Mouse (Mus musculus) intestine, postnatal 0 days (tissue): ENCODE data around the gene Cyp20a1. TPM values are rescaled to one million over a fixed set of nuclear protein-coding genes. Genes with fewer than 3 reads are reported as not detected.

ENCODE experiments used
- ATAC-seq: fragments of 200-750 bp; cut with Nextera tagmentation; 2 replicates; pipeline ENCODE4 v1.8.0; 2017; ENCODE audit warnings: mild to moderate bottlenecking, moderate TSS enrichment, moderate library complexity
- H3K27ac ChIP-seq: fragments of 300-500 bp; sonication (generic); 2 replicates; pipeline ENCODE4 v1.5.1; 2014; ENCODE audit warnings: mild to moderate bottlenecking, low read depth, low read length, moderate library complexity
- H3K27me3 ChIP-seq: fragments of 300-500 bp; sonication (generic); replicated peaks from 2 replicates; pipeline ENCODE4 v1.6.1; 2014; ENCODE audit warnings: low read length, mixed read lengths; ENCODE audit not compliant: control insufficient read depth, insufficient read depth
- H3K36me3 ChIP-seq: fragments of 300-500 bp; sonication (generic); 2 replicates; pipeline ENCODE4 v1.6.1; 2014; ENCODE audit warnings: mild to moderate bottlenecking, moderate library complexity; ENCODE audit not compliant: control insufficient read depth, insufficient read depth
- H3K4me1 ChIP-seq: fragments of 300-500 bp; sonication (generic); replicated peaks from 2 replicates; pipeline ENCODE4 v1.6.1; 2014; ENCODE audit warnings: antibody characterized with exemption, low read length, mixed read lengths; ENCODE audit not compliant: control insufficient read depth, insufficient read depth
- H3K4me2 ChIP-seq: fragments of 300-500 bp; sonication (generic); replicated peaks from 2 replicates; pipeline ENCODE4 v1.6.1; 2014; ENCODE audit warnings: low read depth, mild to moderate bottlenecking, moderate library complexity
- H3K4me3 ChIP-seq: fragments of 300-500 bp; sonication (generic); 2 replicates; pipeline ENCODE4 v1.5.1; 2014; ENCODE audit warnings: low read depth, low read length
- H3K9ac ChIP-seq: fragments of 300-500 bp; sonication (generic); 2 replicates; pipeline ENCODE4 v1.6.1; 2014; ENCODE audit warnings: mild to moderate bottlenecking, low read depth, low read length
- H3K9me3 ChIP-seq: fragments of 300-500 bp; sonication (generic); 2 replicates; pipeline ENCODE4 v1.6.1; 2016; ENCODE audit warnings: mixed run types; ENCODE audit not compliant: control insufficient read depth
- CTCF ChIP-seq: sonication (generic); IDR thresholded peaks from 2 replicates; pipeline ENCODE4 v1.5.1; 2016; ENCODE audit warnings: low read depth, mild to moderate bottlenecking, control low read depth, antibody characterized with exemption, moderate library complexity
- WGBS: fragments of 180-500 bp; shearing (Covaris S2); extraction: QIAGEN DNeasy Blood & Tissue Kit; methylation state at CpG from one replicate; pipeline ENCODE4 v1.1.7; 2014; 5-methylcytosine and 5-hydroxymethylcytosine counted together
- polyA plus RNA-seq: library from polyadenylated mRNA; unstranded; fragments of >200 nt; fragmentation: Nextera tagmentation; extraction: Ambion mirVana; gene quantifications from 2 replicates; pipeline ENCODE4 v1.2.1, GENCODE M21; 2015

The Cyp20a1 gene
- polyA plus RNA-seq: 6.9 and 8.2 TPM in 2 replicates

DNA sequence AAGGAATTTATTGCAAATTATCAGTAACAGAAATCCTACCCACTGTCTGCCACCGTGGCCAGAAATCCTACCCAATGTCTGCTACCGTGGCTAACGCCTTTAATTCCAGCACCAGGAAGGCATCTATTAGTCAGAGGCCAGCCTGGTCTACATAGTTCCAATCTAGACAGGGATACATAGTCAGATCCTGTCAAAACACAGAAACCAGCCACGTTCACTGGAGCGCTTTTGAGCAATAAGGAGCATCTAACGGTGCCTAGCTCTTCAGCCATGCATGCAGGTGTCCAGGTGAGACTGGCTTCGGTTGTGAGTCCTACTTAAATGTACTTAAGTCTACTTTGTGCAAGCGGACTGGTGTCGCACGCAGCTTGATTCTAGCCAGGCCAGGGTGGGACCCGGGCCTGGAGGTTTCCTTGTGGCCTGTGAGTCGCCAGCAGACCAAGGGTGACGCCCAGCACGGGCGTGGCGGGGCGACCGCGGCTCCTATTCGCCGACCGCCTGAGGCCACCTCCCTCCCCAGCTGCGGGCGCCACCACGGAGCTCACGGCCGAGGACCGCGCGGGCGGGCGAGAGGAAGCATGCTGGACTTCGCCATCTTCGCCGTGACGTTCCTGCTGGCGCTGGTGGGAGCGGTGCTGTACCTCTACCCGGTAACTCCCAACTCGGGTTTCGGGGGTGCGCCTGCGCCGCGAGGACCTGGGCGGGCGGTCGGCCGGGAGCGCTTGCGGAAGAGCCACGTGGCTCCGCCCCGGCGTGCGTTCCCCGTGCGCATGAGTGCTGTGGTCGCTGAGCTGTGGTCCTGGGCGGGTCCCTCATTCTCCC lies at the start of gene Cyp20a1:
TSS of gene Cyp20a1 (plus strand) at position 516 of the 822 bp plus-strand sequence.
- peak within 1 kb of the TSS; percentile 71 for H3K4me2 ChIP-seq
- H3K9me3 ChIP-seq: no peaks in the 10 kb centered on the region
- H3K4me3 ChIP-seq: peak within 1 kb of the TSS; percentile 61
- peak within 1 kb of the TSS; percentile 32 for H3K9ac ChIP-seq
- H3K4me1 ChIP-seq: no peaks in the 10 kb centered on the region
- WGBS: under 1% methylated on average over 60 of the region's 60 CpGs
- no peaks in the 10 kb centered on the region for H3K27me3 ChIP-seq
- H3K36me3 ChIP-seq: peaks cover 4% of the 10 kb centered on the region
- peak within 1 kb of the TSS; percentile 79 for H3K27ac ChIP-seq
- ATAC-seq: peak; percentile 99
- TF ChIP-seq CTCF: peak; percentile 22; the same call in 1 of the 2 replicates

DNA sequence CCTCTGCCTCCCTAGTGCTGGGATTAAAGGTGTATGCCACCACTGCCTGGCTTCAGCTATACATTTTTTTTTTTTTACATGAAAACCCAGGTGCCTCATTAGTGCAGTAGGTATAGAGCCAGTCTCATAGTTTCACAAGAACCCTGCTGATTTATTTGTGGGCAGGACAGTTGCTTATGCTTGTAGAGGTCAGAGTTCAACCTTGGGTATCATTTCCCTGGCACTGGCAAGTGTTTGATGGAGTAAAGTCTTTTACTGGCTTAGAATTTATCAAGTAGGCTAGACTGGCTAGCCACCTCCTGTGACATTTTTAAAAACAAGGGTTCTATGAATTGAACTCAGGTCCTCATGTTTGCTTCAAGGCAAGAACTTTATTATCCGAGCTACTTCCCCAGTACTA lies 49.2 kb upstream of the Cyp20a1 start:
- TF ChIP-seq CTCF: no peak
- 50% methylated on average over 1 of the region's 1 CpGs for WGBS

DNA sequence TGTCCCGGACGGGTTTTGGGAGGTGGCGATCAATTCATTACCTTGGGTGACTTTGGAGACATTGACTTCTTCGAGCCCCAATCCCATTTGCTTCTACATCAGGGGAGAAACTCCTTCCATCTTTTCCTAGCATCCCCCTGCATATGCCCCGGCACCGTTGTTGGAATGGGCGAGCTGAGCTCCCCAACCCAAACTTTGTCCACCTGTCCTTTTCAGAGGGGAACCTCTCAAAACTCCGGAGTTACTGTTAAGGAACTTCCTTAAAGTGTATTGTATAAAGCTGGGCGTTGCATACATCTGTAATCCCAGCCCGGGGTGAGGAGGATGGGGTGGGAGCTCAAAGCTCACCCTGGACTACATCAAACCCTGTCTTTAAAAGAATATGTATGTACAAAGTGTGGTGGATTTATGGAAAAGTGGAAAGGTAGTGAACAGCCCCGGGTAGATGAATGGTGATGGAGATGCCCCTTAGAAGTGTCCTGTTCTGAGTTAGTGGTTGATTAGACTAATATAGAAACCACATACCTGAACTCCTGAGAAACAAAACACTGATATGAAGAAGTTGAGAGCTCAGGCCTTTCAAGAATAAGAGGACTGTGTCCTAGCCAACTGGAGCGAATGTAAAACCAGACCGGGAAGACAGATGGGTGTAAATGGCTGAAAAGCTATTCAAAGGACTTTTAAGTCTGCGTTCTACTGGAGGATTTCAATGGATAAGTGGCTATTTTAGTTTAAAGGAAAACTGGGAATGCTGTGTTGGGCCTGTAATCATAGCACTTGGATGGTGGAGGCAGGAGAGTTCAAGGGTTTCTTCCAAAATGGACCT lies 720 bp downstream of the Cyp20a1 start:
- ATAC-seq: 0 out of 2 replicates have a peak, but pooled peaks have one; percentile 9
- H3K4me3 ChIP-seq: peak overlapping the region; percentile 61
- WGBS: 12% methylated on average over 14 of the region's 14 CpGs
- H3K36me3 ChIP-seq: no peaks in the 10 kb centered on the region
- peak overlapping the region; percentile 79; the same call in 1 of the 2 replicates for H3K27ac ChIP-seq
- TF ChIP-seq CTCF: no peak
- H3K9me3 ChIP-seq: no peaks in the 10 kb centered on the region
- H3K4me1 ChIP-seq: no peaks in the 10 kb centered on the region
- H3K9ac ChIP-seq: peak overlapping the region; percentile 32
- H3K4me2 ChIP-seq: peak overlapping the region; percentile 71
- no peaks in the 10 kb centered on the region for H3K27me3 ChIP-seq

More for the DNA sequence above, 49.2 kb upstream of the Cyp20a1 start:
- H3K36me3 ChIP-seq: peaks cover 44% of the 10 kb centered on the region
- no peak overlapping the region for H3K9ac ChIP-seq
- no peaks in the 10 kb centered on the region for H3K4me1 ChIP-seq
- no peaks in the 10 kb centered on the region for H3K27me3 ChIP-seq
- ATAC-seq: no peak
- no peaks in the 10 kb centered on the region for H3K9me3 ChIP-seq
- H3K4me2 ChIP-seq: no peak overlapping the region
- no peak overlapping the region for H3K4me3 ChIP-seq
- no peak overlapping the region for H3K27ac ChIP-seq

DNA sequence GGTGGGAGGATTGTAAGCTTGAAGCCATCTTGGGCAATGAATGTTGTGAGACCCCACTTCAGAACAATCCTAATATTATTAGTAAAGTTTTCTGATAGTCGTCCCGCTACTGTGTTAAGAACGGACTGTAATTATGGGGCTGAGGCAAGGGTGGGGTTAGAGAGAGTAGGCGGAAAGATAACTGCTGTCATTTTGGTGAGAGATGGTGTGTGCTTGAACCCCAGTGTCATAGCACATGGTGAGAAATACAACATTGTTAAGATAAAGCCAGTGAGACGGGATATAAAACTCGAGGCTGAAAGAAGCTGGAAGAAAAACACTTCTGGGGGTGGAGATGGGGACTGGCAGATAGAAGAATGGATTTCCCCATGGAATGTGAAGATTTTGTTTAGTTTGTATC lies 1.5 kb downstream of the Cyp20a1 start:
- Histone ChIP-seq H3K4me2 (no peak overlapping the region), H3K9me3 (peaks cover 4% of the 10 kb centered on the region; the same call in 1 of the 2 replicates), H3K4me3 (no peak overlapping the region), H3K9ac (no peak overlapping the region), H3K27ac (no peak overlapping the region), H3K27me3 (no peaks in the 10 kb centered on the region), H3K36me3 (no peaks in the 10 kb centered on the region), H3K4me1 (no peaks in the 10 kb centered on the region)
- no peak for ATAC-seq
- WGBS: 66% methylated on average over 6 of the region's 6 CpGs
- no peak for TF ChIP-seq CTCF

DNA sequence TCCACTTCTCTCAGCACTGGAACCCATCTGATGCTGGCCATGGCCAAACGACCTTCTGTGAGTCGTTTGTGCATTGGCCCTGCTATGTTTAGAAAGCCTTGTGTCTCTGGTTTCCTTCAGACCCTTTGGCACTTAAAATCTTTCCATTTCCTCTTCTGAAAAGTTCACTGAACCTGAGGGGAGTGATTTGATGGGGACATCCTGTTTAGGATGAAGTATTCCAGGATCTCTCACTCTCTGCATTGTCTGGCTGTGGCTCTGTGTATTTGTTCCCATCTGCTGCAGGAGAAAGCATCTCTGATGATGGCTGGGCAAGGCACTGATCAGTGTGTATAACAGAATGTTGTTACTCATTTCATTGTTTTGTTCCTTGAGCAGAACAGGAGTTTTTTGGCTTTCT lies 2.6 kb downstream of the Cyp20a1 start:
- no peaks in the 10 kb centered on the region for H3K36me3 ChIP-seq
- H3K9me3 ChIP-seq: peaks cover 10% of the 10 kb centered on the region
- WGBS: 37% methylated on average over 2 of the region's 2 CpGs
- H3K4me2 ChIP-seq: no peak overlapping the region
- ATAC-seq: no peak
- no peak for TF ChIP-seq CTCF
- H3K9ac ChIP-seq: no peak overlapping the region
- no peaks in the 10 kb centered on the region for H3K4me1 ChIP-seq
- H3K4me3 ChIP-seq: no peak overlapping the region
- no peaks in the 10 kb centered on the region for H3K27me3 ChIP-seq
- H3K27ac ChIP-seq: no peak overlapping the region

DNA sequence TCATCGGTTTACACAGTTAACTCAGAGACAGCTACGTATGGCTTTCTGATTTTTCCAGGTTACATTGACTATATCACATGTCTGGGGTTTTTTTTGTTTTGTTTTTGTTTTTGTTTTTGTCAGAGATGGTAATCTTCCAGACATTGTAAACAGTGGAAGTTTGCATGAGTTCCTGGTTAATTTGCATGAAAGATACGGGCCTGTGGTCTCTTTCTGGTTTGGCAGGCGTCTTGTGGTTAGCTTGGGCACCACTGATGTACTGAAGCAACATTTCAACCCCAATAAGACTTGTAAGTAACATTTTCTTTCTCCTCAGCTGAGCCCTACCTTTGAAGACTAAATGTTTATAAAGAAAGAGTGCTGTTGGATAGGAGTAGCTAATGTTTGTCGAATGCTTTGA lies 9.7 kb downstream of the Cyp20a1 start:
- Histone ChIP-seq H3K4me3 (no peak overlapping the region), H3K36me3 (peaks cover 5% of the 10 kb centered on the region; the same call in 1 of the 2 replicates), H3K9ac (no peak overlapping the region), H3K4me1 (no peaks in the 10 kb centered on the region), H3K27ac (no peak overlapping the region), H3K9me3 (peaks cover 10% of the 10 kb centered on the region), H3K4me2 (no peak overlapping the region), H3K27me3 (no peaks in the 10 kb centered on the region)
- no peak for TF ChIP-seq CTCF
- no peak for ATAC-seq
- 84% methylated on average over 5 of the region's 5 CpGs for WGBS
